Mouse (Mus musculus): Measurements from ENCODE around the gene Hypk.
"Not testable (repeated sequence)": the region's sequence is repeated elsewhere in the genome, so short reads cannot be mapped to it uniquely, and the experiment has no call there.

Gene Hypk

DNA sequence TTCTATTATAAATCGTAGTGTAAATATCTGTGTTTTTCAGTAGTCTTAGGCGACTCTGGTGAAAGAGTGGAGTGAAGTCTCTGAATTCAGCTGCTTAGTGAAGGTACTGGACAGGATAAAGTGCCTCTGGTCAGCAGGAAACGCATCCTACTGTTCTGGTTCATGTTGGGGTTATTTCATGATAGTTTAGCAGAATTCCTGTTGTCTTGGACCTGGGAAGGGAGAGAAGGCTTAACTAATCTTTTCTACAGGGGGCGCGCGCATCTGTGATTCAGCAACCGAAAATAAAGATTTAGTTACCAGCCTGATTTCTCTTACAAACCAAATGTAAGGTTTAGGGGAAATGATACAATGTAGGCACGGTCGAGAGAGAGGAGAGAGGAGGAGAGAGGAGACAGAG is 5.0 kb upstream of the Hypk start:
- no peak for DNase-seq (ENCODE audit: low read depth, low spot score)

GRCm38 (mm10) chr2:121448739-121449535 is 4.2 kb upstream of the Hypk start, which contains the start of gene Serf2:
Gene Serf2 (plus strand): TSS chr2:121449195.
- peak; percentile 98 for DNase-seq (ENCODE audit: low read depth, low spot score)

DNA sequence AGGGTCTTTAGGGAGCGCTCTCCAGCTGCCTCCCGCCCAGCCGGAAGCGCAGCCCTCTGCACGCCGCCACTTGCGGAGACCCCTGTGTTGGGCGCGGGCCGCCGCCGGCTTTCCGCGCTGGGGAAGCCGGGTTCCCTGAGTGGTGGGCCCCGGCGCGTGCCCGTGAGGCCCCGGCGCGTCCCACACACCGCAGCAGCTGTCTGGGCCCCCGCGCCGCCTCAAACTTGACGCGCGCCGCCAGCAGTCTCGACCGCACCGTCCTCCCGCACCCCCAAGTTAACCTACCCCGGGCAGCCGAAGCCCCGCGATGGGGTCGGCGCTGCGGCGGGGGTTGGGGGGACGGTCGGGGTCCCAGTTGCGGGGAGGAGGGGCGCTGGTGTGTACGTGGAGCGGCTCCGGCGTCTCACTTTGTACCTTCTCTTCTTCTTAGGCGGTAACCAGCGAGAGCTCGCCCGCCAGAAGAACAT is 3.5 kb upstream of the Hypk start:
- DNase-seq (ENCODE audit: low read depth, low spot score): no peak

- peak; percentile 15 for DNase-seq (ENCODE audit: low read depth, low spot score)
Measured at GRCm38 (mm10) chr2:121450093-121450492, 3.0 kb upstream of the Hypk start.

DNA sequence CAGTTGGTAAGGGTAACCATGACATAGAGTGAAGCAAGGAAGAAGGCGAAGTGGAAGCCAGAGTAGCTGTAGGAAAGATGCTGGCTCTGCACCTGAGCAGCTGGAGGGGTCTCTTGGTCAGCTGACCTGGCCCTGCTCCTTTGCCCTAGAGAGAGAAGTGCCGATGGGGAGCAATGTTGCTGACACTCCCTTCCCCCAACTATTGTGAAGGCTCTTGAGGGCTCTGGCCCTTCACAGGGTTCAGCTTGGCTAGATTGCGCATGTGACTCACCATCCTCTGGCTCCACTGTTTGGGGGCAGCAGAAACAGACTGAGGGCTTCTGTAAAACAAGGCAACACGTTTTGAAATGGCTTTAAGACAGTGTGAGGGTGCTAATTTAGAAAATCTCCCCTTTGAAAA is 729 bp upstream of the Hypk start:
- DNase-seq (ENCODE audit: low read depth, low spot score): no peak

- no peak for DNase-seq (ENCODE audit: low read depth, low spot score)
Measured at GRCm38 (mm10) chr2:121453917-121454316, 827 bp downstream of the Hypk start.

- no peak for DNase-seq (ENCODE audit: low read depth, low spot score)
Measured at GRCm38 (mm10) chr2:121455534-121455933, 2.4 kb downstream of the Hypk start.

DNA sequence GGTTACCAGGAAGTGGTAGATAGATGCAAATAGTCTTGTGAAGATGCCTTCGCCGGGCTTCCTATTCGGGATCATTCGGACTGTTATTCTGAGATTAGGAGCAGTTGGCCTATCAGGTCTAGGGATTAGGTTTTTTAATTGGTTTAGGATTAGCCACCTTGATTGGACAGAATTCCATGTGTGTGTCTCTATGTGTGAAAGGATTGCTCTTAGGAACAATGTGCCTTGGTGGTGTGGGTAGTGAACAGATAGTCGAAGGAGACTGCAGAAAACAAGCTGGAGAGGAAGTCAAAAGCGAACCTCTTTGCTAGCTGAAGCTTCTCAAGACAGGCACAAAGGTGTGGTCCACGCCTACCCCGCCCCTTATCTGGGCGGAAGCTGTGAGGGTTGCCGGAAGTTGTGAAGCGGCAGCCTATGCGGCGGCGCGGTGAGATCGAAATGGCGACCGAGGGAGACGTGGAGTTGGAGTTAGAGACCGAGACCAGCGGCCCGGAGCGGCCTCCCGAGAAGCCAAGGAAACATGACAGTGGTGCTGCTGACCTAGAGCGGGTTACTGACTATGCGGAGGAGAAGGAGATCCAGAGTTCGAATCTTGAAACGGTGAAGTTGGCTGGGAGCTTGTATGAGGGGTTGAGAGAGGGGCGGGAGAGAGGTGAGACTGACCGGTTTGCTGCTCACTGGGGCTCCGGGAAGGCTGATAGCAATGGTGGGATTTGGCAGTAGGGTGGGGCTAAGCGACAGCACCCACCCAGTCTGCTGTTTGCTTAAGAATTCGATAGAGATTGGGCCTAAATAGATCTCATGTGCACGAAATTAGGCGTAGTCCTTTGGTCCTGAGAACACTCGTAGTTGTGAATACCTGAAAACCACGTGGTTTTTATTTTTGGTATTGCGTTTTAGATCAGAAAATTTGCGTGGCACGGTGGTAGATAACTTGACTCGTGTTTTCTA is 3.9 kb downstream of the Hypk start, which contains the start of gene Serinc4:
Gene Serinc4 (minus strand): TSS at position 90 of the 951 bp plus-strand sequence.
- peak; percentile 86 for DNase-seq (ENCODE audit: low read depth, low spot score)

- DNase-seq (ENCODE audit: low read depth, low spot score): no peak
Measured at GRCm38 (mm10) chr2:121460071-121460470, 7.0 kb downstream of the Hypk start.

- not testable (repeated sequence) for DNase-seq (ENCODE audit: low read depth, low spot score)
Measured at GRCm38 (mm10) chr2:121468982-121469381, 15.9 kb downstream of the Hypk start.

- DNase-seq (ENCODE audit: low read depth, low spot score): not testable (repeated sequence)
Measured at GRCm38 (mm10) chr2:121472783-121473182, 19.7 kb downstream of the Hypk start.

GRCm38 (mm10) chr2:121473301-121474179 is 20.4 kb downstream of the Hypk start, which contains the start of gene Mfap1b:
Gene Mfap1b (minus strand): TSS chr2:121474067.
- peak; percentile 89 for DNase-seq (ENCODE audit: low read depth, low spot score)

DNA sequence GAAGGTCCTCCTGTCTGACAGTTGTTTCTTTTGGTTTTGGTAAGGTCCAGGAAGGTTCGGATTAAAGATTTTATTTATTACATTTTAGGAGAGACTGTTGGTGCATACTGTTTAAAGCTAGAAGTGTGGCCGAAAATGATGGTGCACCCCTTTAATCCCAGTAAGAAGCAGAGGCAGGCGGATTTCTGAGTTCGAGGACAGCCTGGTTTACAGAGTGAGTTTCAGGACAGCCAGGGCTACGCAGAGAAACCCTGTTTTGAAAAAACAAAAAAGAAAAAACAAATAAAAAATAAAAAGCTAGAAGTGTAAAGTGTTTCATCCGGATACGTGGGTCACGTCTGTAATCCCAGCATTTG is 21.1 kb downstream of the Hypk start:
- no peak for DNase-seq (ENCODE audit: low read depth, low spot score)

GRCm38 (mm10) chr2:121475306-121475705 is 22.2 kb downstream of the Hypk start:
- DNase-seq (ENCODE audit: low read depth, low spot score): not testable (repeated sequence)

GRCm38 (mm10) chr2:121477491-121478266 is 24.6 kb downstream of the Hypk start:
- DNase-seq (ENCODE audit: low read depth, low spot score): no peak

GRCm38 (mm10) chr2:121480498-121480897 is 27.4 kb downstream of the Hypk start:
- DNase-seq (ENCODE audit: low read depth, low spot score): peak; percentile 23

- DNase-seq (ENCODE audit: low read depth, low spot score): not testable (repeated sequence)
Measured at GRCm38 (mm10) chr2:121480916-121481315, 27.8 kb downstream of the Hypk start.

- DNase-seq (ENCODE audit: low read depth, low spot score): no peak
Measured at GRCm38 (mm10) chr2:121483576-121483975, 30.5 kb downstream of the Hypk start.

DNA sequence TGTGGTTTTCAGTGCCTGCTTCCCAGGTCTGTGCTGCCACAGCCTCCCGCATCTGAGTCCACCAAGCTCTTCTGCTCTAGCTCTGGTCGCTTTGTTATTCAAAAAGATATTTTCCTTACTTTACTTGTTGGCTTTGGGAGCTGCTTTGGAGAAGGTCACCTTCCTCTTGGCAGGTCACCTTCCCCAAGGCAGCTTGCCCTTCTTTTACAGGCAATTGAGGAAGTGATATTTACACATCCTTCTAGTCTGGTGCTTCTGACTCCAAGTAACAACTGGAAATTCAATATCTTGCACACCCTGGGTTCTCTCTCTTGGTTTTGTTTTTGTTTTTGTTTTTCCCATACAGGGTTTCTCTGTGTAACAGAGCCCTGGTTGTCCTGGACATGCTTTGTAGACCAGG is 31.3 kb downstream of the Hypk start:
- DNase-seq (ENCODE audit: low read depth, low spot score): not testable (repeated sequence)

DNA sequence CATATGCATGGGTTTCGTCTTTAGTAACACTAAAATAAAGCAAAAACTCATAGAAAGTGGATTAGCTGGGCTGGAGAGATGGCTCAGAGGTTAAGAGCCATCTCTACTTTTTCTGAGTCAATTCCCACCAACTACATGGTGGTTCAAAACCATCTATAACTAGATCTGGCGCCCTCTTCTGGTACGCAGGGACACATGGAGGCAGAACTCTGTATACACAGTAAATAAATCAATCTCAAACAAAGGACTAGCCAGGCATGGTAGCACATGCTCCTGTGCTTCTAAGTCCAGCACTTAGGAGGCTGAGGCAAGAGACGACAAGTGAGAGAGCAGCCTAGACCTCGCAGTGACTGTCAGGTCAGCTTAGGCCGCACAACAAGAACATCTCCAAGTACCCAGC is 48.5 kb downstream of the Hypk start:
- not testable (repeated sequence) for DNase-seq (ENCODE audit: low read depth, low spot score)
